Mouse (Mus musculus): Measurements from ENCODE around the gene 1700023F06Rik. TPM values are rescaled to one million over a fixed set of nuclear protein-coding genes. Genes with fewer than 3 reads are reported as not detected.

1700023F06Rik gene
- polyA plus RNA-seq, 1 experiment from 2014 or later: not detected

GRCm38 (mm10) chr11:103173041-103173770 lies 35.2 kb downstream of the 1700023F06Rik start:
- ATAC-seq (ENCODE audit: insufficient number of reproducible peaks, low FRiP score): no peak
- H3K36me3 ChIP-seq: no peaks in the 10 kb centered on the region
- H3K9me3 ChIP-seq (replicated peaks): no peaks in the 10 kb centered on the region
- H3K4me3 ChIP-seq: no peak overlapping the region
- H3K27ac ChIP-seq (ENCODE audit: poor library complexity, severe bottlenecking): no peak overlapping the region
- WGBS: 83% methylated on average over 7 of the region's 7 CpGs
- no peak overlapping the region for H3K4me2 ChIP-seq
- peaks cover 38% of the 10 kb centered on the region for H3K4me1 ChIP-seq (replicated peaks)
- peaks cover 58% of the 10 kb centered on the region for H3K27me3 ChIP-seq (replicated peaks)
- H3K9ac ChIP-seq: no peak overlapping the region

- H3K9ac ChIP-seq: no peak overlapping the region
- 51% methylated on average over 6 of the region's 6 CpGs for WGBS
- no peak for ATAC-seq (ENCODE audit: insufficient number of reproducible peaks, low FRiP score)
- H3K4me3 ChIP-seq: no peak overlapping the region
- no peaks in the 10 kb centered on the region for H3K36me3 ChIP-seq
- H3K4me2 ChIP-seq: peak overlapping the region; percentile 95; the same call in 1 of the 2 replicates
- peaks cover 33% of the 10 kb centered on the region for H3K4me1 ChIP-seq (replicated peaks)
- peaks cover 60% of the 10 kb centered on the region for H3K27me3 ChIP-seq (replicated peaks)
- no peaks in the 10 kb centered on the region for H3K9me3 ChIP-seq (replicated peaks)
- H3K27ac ChIP-seq (ENCODE audit: poor library complexity, severe bottlenecking): no peak overlapping the region
Measured at GRCm38 (mm10) chr11:103172392-103173040, 35.8 kb downstream of the 1700023F06Rik start.

DNA sequence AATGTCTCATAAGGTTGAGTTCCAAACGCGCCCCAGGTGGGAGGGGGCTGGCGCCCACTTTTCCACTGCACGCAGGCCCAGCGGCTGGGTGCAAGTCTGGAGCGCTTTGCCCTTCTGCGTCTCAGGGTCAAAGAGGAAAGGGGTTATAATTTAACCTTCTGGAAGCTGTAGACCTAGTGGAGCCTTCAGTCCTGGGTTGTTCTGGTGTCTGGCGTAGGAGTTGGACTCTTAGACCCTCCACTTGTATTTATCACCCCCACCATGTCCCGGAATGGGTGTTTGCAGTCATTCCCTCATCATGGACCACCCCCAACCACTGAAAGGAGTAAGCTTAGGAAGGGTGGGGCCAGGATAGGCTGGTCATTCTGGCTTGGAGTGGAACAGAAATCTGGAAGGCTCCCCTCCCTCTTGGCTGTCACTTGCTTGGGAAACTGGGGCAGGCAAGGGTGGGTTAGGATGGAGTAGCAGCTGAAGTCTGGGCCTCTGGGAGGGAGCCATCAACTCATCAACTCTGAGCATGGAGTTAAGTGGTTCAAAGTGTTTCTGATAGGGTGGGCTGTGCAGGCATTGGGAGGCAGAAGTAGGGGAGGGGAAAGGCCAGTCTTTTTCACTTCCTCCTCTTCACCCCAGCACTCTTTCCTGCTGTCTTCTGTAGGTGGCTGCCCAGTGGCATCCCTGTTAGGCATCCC lies 36.5 kb downstream of the 1700023F06Rik start:
- H3K9ac ChIP-seq: no peak overlapping the region
- no peak for ATAC-seq (ENCODE audit: insufficient number of reproducible peaks, low FRiP score)

DNA sequence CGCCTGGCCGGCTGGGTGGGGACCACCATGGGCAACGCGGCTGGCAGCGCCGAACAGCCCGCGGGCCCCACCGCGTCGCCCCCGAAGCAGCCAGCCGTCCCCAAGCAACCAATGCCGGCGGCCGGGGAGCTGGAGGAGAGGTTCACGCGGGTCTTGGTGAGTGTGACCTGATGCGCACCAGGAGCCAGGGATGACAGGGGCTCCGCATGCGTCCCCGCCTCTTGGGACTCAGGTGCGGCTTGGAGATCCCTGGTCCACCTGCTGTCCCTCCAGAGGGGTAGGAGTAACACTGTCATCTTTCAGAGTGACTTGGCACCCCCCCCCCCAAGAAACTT lies 37.1 kb downstream of the 1700023F06Rik start:
- Histone ChIP-seq H3K9ac (peak overlapping the region; percentile 67), H3K4me3 (peak overlapping the region; percentile 63), H3K27me3 (replicated peaks) (peaks cover 64% of the 10 kb centered on the region), H3K4me1 (replicated peaks) (peaks cover 23% of the 10 kb centered on the region), H3K4me2 (peak overlapping the region; percentile 95), H3K27ac (ENCODE audit: poor library complexity, severe bottlenecking) (no peak overlapping the region), H3K36me3 (no peaks in the 10 kb centered on the region), H3K9me3 (replicated peaks) (no peaks in the 10 kb centered on the region)
- WGBS: 3% methylated on average over 23 of the region's 23 CpGs
- no peak for ATAC-seq (ENCODE audit: insufficient number of reproducible peaks, low FRiP score)

More for the DNA sequence above, 36.5 kb downstream of the 1700023F06Rik start:
- Histone ChIP-seq H3K9me3 (replicated peaks) (no peaks in the 10 kb centered on the region), H3K27me3 (replicated peaks) (peaks cover 63% of the 10 kb centered on the region), H3K4me1 (replicated peaks) (peaks cover 27% of the 10 kb centered on the region), H3K4me2 (peak overlapping the region; percentile 95), H3K4me3 (peak overlapping the region; percentile 63), H3K27ac (ENCODE audit: poor library complexity, severe bottlenecking) (no peak overlapping the region), H3K36me3 (no peaks in the 10 kb centered on the region)
- WGBS: 43% methylated on average over 9 of the region's 9 CpGs

DNA sequence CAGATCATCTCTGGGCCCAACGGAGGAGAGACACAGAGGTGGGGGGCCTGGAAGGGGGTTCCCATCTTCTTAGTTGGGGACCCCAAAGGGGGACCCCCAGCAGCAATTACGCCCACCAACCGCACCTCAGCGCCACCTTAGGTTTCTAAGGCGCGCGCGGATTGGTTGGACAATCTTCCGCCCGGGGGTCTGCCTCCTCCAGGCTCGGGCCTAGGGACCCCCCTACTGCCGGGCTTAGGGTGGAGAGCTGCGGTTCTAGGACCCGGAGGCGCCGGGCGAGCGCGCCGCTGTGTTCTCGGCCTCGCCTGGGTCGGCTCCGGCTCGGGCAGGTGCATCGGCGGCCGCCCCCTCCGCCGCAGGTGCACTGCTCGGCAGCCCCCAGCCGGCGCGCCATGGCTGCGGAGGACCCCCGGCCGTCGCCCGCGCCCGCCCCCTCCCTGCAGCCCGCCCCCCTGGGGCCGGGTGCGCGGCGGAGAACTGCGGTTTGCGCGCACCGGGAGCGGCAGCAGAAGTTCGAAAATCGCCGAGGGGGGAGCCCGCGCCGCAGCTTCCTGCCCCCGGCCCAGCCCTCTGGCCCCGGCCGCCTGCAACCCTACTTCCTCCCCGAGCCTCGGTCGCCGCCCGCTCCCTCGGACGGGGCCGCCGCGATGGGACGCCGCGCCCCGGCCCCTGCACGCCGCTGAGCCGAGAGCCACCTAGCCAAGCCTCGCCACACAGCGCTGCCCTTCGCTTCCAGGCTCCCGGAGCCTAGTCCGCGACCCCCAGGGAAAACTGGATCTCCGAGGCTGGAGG lies 37.7 kb downstream of the 1700023F06Rik start, which contains the start of gene Fmnl1:
Gene Fmnl1 (plus strand): TSS at position 614 of the 792 bp plus-strand sequence.
- no peak for ATAC-seq (ENCODE audit: insufficient number of reproducible peaks, low FRiP score)
- Histone ChIP-seq H3K27me3 (replicated peaks) (peaks cover 67% of the 10 kb centered on the region), H3K4me3 (peak within 1 kb of the TSS; percentile 63), H3K27ac (ENCODE audit: poor library complexity, severe bottlenecking) (no peak within 1 kb of the TSS), H3K9me3 (replicated peaks) (no peaks in the 10 kb centered on the region; the same call in 1 of the 2 replicates), H3K4me1 (replicated peaks) (peaks cover 23% of the 10 kb centered on the region), H3K9ac (peak within 1 kb of the TSS; percentile 67), H3K36me3 (no peaks in the 10 kb centered on the region), H3K4me2 (peak within 1 kb of the TSS; percentile 95)
- 1% methylated on average over 67 of the region's 84 CpGs for WGBS

- Histone ChIP-seq H3K4me1 (replicated peaks) (peaks cover 22% of the 10 kb centered on the region), H3K9me3 (replicated peaks) (no peaks in the 10 kb centered on the region; the same call in 1 of the 2 replicates), H3K36me3 (no peaks in the 10 kb centered on the region), H3K9ac (no peak overlapping the region), H3K27me3 (replicated peaks) (peaks cover 67% of the 10 kb centered on the region), H3K4me3 (peak overlapping the region; percentile 63), H3K27ac (ENCODE audit: poor library complexity, severe bottlenecking) (no peak overlapping the region), H3K4me2 (peak overlapping the region; percentile 95)
- WGBS: 49% methylated on average over 3 of the region's 3 CpGs
- no peak for ATAC-seq (ENCODE audit: insufficient number of reproducible peaks, low FRiP score)
Measured at GRCm38 (mm10) chr11:103170111-103170493, 38.3 kb downstream of the 1700023F06Rik start.

DNA sequence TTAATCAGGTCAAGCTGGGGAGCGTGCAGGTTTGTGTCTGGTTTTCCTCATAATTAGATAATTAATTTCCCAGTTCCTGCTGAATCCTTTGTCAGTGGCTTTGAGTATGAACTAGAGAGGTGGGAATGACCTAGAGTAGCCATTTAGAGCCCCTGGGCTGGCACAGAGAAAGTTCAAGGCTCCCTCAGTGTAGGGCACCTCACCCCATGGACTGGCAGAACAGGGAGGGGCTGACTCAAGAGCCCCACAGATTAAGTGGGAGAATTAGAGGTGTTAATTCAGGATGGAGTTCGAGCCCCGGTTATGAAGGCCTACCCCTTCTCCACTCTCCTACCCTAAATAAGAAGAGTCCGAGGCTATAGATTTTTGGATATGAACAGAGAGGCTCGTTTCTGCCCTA lies 38.7 kb downstream of the 1700023F06Rik start:
- Histone ChIP-seq H3K9me3 (replicated peaks) (no peaks in the 10 kb centered on the region; the same call in 1 of the 2 replicates), H3K36me3 (no peaks in the 10 kb centered on the region), H3K4me3 (no peak overlapping the region), H3K27ac (ENCODE audit: poor library complexity, severe bottlenecking) (no peak overlapping the region), H3K4me1 (replicated peaks) (peaks cover 19% of the 10 kb centered on the region), H3K4me2 (no peak overlapping the region), H3K9ac (no peak overlapping the region), H3K27me3 (replicated peaks) (peaks cover 67% of the 10 kb centered on the region)
- WGBS: 75% methylated on average over 5 of the region's 5 CpGs
- no peak for ATAC-seq (ENCODE audit: insufficient number of reproducible peaks, low FRiP score)

GRCm38 (mm10) chr11:103168690-103169390 lies 39.5 kb downstream of the 1700023F06Rik start:
- no peaks in the 10 kb centered on the region for H3K36me3 ChIP-seq
- H3K9me3 ChIP-seq (replicated peaks): no peaks in the 10 kb centered on the region; the same call in 1 of the 2 replicates
- H3K27ac ChIP-seq (ENCODE audit: poor library complexity, severe bottlenecking): no peak overlapping the region
- 25% methylated on average over 9 of the region's 9 CpGs for WGBS
- H3K4me3 ChIP-seq: no peak overlapping the region
- peaks cover 61% of the 10 kb centered on the region for H3K27me3 ChIP-seq (replicated peaks)
- H3K4me1 ChIP-seq (replicated peaks): peaks cover 23% of the 10 kb centered on the region
- no peak overlapping the region for H3K9ac ChIP-seq
- ATAC-seq (ENCODE audit: insufficient number of reproducible peaks, low FRiP score): no peak
- H3K4me2 ChIP-seq: no peak overlapping the region

DNA sequence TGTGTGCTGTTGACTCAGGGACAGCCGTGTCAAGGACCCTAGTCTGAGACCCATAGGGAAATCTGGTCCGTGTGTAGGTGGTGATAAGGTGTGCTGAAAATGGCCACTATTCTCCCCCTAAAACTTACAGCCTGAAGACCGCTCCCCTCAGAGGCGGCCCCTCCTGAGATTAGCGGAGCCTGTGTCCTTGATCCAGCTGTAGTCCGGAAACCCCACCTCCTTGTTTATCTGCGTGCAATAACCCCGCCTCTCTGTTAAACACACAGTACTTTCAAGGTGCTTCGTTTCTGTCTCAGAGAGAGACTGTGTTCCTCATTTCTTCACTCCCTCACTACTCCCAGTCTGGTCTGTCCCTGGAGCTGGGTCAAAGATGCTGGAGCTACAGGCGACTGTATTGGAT lies 44.0 kb downstream of the 1700023F06Rik start:
- Histone ChIP-seq H3K9me3 (replicated peaks) (no peaks in the 10 kb centered on the region; the same call in 1 of the 2 replicates), H3K9ac (no peak overlapping the region), H3K27ac (ENCODE audit: poor library complexity, severe bottlenecking) (no peak overlapping the region), H3K27me3 (replicated peaks) (peaks cover 17% of the 10 kb centered on the region), H3K36me3 (no peaks in the 10 kb centered on the region), H3K4me3 (no peak overlapping the region), H3K4me2 (peak overlapping the region; percentile 45), H3K4me1 (replicated peaks) (peaks cover 8% of the 10 kb centered on the region; the same call in 1 of the 2 replicates)
- 0 out of 2 replicates have a peak, but pooled peaks have one; percentile 56 for ATAC-seq (ENCODE audit: insufficient number of reproducible peaks, low FRiP score)
- 15% methylated on average over 10 of the region's 10 CpGs for whole genome bisulfite sequencing

GRCm38 (mm10) chr11:103162132-103162531 lies 46.2 kb downstream of the 1700023F06Rik start:
- Histone ChIP-seq H3K36me3 (no peaks in the 10 kb centered on the region), H3K9ac (no peak overlapping the region), H3K4me3 (no peak overlapping the region), H3K27ac (ENCODE audit: poor library complexity, severe bottlenecking) (no peak overlapping the region), H3K9me3 (replicated peaks) (no peaks in the 10 kb centered on the region; the same call in 1 of the 2 replicates), H3K27me3 (replicated peaks) (0 out of 2 replicates have a peak, but pooled peaks cover 4% of the 10 kb centered on the region), H3K4me1 (replicated peaks) (peaks cover 17% of the 10 kb centered on the region), H3K4me2 (no peak overlapping the region)
- no peak for ATAC-seq (ENCODE audit: insufficient number of reproducible peaks, low FRiP score)
- WGBS: 87% methylated on average over 5 of the region's 5 CpGs
